Mouse (Mus musculus) embryo, embryonic 9.5 days (tissue): Measurements from ENCODE around the gene C2cd5.
"Not testable (repeated sequence)": the region's sequence is repeated elsewhere in the genome, so short reads cannot be mapped to it uniquely, and the experiment has no call there.

ENCODE experiments used
- DNase-seq: peaks from one replicate; pipeline ENCODE4 v3.0.0-alpha.2; 2017; ENCODE audit errors: extremely low spot score

C2cd5 gene

GRCm38 (mm10) chr6:143099681-143100382 is at the start of gene C2cd5:
Gene C2cd5 (minus strand): TSS chr6:143100141.
- peak; percentile 98 for DNase-seq

- no peak for DNase-seq
Observed at GRCm38 (mm10) chr6:143148868-143149267, 48.9 kb upstream of the C2cd5 start.

- DNase-seq: no peak
Observed at GRCm38 (mm10) chr6:143146756-143147155, 46.8 kb upstream of the C2cd5 start.

DNA sequence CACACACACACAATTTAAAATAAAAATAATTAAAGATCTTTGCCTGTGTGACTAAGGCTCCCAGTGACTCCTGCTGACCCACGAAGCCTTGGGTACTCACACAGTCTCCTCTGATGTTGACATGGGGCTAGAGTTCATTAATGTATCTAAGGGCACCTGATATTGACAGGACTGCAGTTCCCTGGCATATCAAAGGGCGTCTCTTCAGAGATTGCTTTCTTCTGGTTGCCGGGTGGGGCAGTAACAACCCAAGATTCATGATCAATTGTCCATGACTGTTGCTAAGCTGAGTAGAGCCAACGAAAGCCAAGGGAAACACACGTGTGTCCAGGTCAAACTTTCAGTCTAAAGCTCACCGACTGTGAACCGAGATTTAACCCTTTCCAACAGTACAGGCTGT is 45.1 kb upstream of the C2cd5 start:
- DNase-seq: no peak

DNA sequence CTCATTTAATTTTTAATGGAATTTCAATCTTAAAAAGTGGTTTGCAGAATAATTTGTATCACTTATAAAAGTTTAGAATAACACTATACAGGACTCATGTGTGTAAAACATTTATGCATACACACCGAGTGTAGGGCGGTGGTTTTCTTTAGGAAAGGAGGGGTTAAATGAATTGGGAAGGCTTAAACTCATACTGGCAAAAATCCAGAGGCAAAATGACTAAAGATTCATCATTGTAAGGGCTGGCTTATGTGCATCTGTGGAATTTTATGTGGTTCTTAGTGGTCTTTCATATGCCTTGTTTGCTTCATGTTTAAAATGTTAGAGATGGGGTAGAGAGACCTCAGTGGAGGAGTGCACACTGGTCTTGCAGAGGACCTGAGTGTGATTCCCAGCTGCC is 44.6 kb upstream of the C2cd5 start:
- DNase-seq: no peak

- peak; percentile 37 for DNase-seq
Observed at GRCm38 (mm10) chr6:143143775-143144273, 43.9 kb upstream of the C2cd5 start.

- no peak for DNase-seq
Observed at GRCm38 (mm10) chr6:143143321-143143720, 43.4 kb upstream of the C2cd5 start.

DNA sequence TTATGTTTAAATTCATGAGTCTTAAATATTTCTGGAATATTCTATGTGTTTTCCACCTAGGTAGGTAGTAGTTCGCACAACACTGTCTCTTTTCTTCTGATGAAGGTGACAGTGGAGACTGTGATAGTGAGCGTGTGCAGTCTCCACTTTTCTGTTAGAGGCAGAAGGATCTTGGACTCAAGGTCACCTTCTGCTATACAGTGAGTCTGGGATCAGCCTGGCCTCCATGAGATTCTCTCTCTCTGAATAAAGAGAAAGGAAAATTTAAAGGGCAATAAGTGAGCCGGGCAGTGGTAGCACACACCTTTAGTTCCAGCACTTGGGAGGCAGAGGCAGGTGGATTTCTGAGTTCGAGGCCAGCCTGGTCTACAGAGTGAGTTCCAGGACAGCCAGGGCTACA is 42.9 kb upstream of the C2cd5 start:
- no peak for DNase-seq

GRCm38 (mm10) chr6:143141624-143142592 is 42.0 kb upstream of the C2cd5 start:
- DNase-seq: not testable (repeated sequence)

DNA sequence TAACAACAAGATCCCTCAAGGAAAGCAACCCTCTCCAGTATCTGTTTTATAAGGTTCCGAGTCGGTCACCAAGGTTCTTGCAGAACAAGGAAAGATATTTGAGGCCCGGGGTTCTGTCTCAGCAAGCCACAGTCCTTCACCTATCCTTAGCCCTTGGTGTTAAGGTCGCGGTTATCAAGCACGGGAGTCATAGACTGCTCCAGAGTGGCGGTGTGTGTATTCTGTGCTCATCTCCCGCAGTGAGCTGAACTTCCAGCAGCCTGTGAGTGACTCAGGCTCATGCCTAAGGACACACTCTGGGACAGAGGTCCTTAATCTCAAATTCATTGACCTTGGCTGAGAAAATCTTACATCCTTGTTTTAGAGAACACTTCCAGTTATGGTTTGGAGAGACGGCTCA is 40.9 kb upstream of the C2cd5 start:
- no peak for DNase-seq

DNA sequence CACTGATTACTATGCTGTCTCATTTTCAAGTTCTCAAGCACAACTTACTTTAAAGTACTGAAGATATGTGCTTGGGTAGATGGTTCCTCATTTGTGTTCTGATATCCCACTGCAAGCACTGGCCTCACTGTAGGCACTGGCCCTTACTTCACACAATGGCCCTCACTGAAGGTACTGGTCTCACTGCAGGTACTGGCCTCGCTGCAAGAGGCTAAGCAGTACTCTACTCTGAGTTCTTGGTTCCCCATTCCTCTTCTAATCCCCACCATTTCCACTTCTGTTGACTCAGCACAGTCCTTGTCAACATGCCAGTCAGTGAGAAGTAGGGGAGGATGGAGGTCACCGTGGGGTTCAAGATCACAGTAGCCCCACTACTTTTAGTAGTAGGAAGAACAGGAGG is 39.5 kb upstream of the C2cd5 start:
- DNase-seq: no peak

GRCm38 (mm10) chr6:143137341-143137740 is 37.4 kb upstream of the C2cd5 start:
- no peak for DNase-seq

DNA sequence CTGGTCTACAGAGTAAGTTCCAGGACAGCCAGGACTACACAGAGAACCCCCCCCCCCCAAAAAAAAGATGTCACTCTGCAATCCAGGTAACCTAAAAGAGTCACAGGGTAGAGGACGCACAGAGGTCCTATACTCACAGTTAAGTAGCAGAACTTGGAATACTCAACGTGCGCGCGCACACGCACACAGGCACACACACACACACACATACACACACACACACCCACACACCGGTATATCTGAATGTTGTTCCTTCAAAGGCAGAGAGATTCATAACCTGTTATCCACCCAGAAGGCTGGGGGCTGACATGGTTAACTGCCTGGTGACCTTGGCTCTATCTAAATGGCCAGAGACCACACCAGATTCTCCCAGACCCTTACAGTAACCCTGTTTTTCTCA is 36.7 kb upstream of the C2cd5 start:
- DNase-seq: no peak

- DNase-seq: no peak
Observed at GRCm38 (mm10) chr6:143135097-143135496, 35.2 kb upstream of the C2cd5 start.

DNA sequence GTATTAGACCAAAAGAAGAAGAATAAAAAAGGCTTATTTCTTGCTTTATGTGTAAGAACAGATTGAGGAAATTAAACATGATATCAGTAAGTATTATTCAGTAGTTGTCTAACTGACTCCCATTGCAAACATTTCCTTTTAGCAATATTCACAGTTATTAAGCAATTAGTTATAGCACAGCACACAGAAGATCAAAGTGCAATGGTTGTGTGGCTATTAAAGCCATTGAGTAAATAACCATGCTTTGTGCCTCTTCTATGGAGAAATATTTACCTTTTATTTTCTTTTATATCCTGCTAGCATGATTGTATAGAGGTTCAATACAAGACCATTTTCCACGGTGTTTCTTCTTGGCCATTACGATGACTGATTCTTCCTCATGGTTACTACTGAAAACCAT is 33.2 kb upstream of the C2cd5 start:
- DNase-seq: no peak

DNA sequence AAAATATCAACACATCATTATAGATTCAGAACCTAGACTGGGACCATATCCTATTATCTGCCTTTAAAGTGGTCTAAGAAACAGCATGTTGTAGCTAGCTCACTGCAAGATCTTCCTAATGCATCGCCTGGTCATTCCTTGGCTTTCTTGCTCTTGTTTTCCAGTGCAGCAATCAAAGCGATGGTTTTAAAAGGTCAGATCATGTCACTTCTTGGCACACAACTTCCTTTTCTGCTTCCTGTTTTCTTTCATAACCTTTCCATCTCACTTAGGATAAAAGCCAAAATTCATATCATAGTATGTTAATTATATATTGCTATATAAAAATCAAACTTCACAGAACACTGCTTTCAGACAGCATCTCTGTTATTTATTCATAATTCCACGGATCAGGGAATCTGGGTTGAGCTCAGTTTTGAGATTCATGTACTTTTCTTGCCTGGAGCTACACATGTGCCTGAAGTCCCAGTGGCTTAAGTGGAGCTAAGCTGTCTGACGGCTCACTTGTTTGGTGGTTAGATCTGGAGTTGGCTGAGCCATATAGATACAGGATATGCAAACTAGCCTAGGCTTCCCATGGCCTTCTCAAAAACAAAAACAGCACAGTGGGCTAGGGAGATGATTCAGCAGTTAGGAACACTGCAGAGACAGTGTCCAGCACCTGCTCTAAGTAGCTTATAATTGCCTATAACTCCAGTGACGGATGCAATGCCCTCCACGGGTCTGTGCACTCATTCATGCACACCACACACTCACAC is 32.1 kb upstream of the C2cd5 start:
- DNase-seq: no peak

GRCm38 (mm10) chr6:143130411-143130810 is 30.5 kb upstream of the C2cd5 start:
- DNase-seq: no peak

- no peak for DNase-seq
Observed at GRCm38 (mm10) chr6:143129952-143130351, 30.0 kb upstream of the C2cd5 start.

- no peak for DNase-seq
Observed at GRCm38 (mm10) chr6:143129466-143129865, 29.5 kb upstream of the C2cd5 start.

- DNase-seq: no peak
Observed at GRCm38 (mm10) chr6:143125721-143126120, 25.8 kb upstream of the C2cd5 start.

- DNase-seq: no peak
Observed at GRCm38 (mm10) chr6:143119325-143119724, 19.4 kb upstream of the C2cd5 start.

- no peak for DNase-seq
Observed at GRCm38 (mm10) chr6:143116779-143117178, 16.8 kb upstream of the C2cd5 start.
